Mouse (Mus musculus) MEL (cell line): ENCODE data around the gene Serpinf1.
"Not testable (repeated sequence)": the region's sequence is repeated elsewhere in the genome, so short reads cannot be mapped to it uniquely, and the experiment has no call there.

Source experiments
- CHD1 ChIP-seq: IDR thresholded peaks from 2 replicates; pipeline ENCODE4 v1.6.1; 2012; ENCODE audit warnings: low read depth, mild to moderate bottlenecking, inconsistent platforms, low read length, improper control_type of control experiment
- CTCF ChIP-seq, 3 experiments: IDR thresholded peaks in 2 of 3; conservative IDR thresholded peaks in 1 of 3; 2 replicates each; pipeline ENCODE4 v1.5.1; 2011 to 2012; ENCODE audit warnings: low read length in 3 of 3, low read depth in 2 of 3, mild to moderate bottlenecking in 2 of 3, improper control_type of control experiment in 1 of 3, inconsistent platforms in 1 of 3, mixed read lengths in 1 of 3, moderate library complexity in 1 of 3; ENCODE audit not compliant: control insufficient read depth in 1 of 3, insufficient read depth in 1 of 3, poor library complexity in 1 of 3, severe bottlenecking in 1 of 3
- EP300 ChIP-seq, 2 experiments: IDR thresholded peaks; 2 replicates each; pipeline ENCODE4 v1.6.1; 2011; ENCODE audit warnings: improper control_type of control experiment in 2 of 2, low read length in 2 of 2, low read depth in 1 of 2, mild to moderate bottlenecking in 1 of 2
- GATA1 ChIP-seq: IDR thresholded peaks from 2 replicates; pipeline ENCODE4 v1.6.1; 2011; ENCODE audit warnings: low read depth, low read length, improper control_type of control experiment
- MAFK ChIP-seq: IDR thresholded peaks from 2 replicates; pipeline ENCODE4 v1.6.1; 2011; ENCODE audit warnings: low read depth, mild to moderate bottlenecking, low read length, improper control_type of control experiment, borderline replicate concordance
- MAX ChIP-seq: IDR thresholded peaks from 2 replicates; pipeline ENCODE4 v1.6.1; 2011; ENCODE audit warnings: low read length, improper control_type of control experiment
- NELFE ChIP-seq: IDR thresholded peaks from 2 replicates; pipeline ENCODE4 v1.6.1; 2011; ENCODE audit warnings: low read depth, low read length, improper control_type of control experiment
- POLR2A ChIP-seq, 2 experiments: IDR thresholded peaks; 2 replicates each; pipeline ENCODE4 v1.6.1; 2011 to 2012; ENCODE audit warnings: low read length in 2 of 2, mild to moderate bottlenecking in 2 of 2, control low read depth in 1 of 2, improper control_type of control experiment in 1 of 2, low read depth in 1 of 2, moderate library complexity in 1 of 2; ENCODE audit not compliant: control insufficient read depth in 1 of 2, insufficient read depth in 1 of 2, poor library complexity in 1 of 2
- POLR2AphosphoS2 ChIP-seq: IDR thresholded peaks from 2 replicates; pipeline ENCODE4 v1.6.1; 2011; ENCODE audit warnings: low read length, improper control_type of control experiment
- SMC3 ChIP-seq: IDR thresholded peaks from 2 replicates; pipeline ENCODE4 v1.6.1; 2011; ENCODE audit warnings: low read depth, low read length, improper control_type of control experiment
- USF1 ChIP-seq: IDR thresholded peaks from 2 replicates; pipeline ENCODE4 v1.6.1; 2014; ENCODE audit warnings: low read depth, mild to moderate bottlenecking, inconsistent platforms, low read length, improper control_type of control experiment, moderate library complexity
- USF2 ChIP-seq, 2 experiments: IDR thresholded peaks; 2 replicates each; pipeline ENCODE4 v1.6.1; 2011 to 2012; ENCODE audit warnings: improper control_type of control experiment in 2 of 2, low read length in 2 of 2, borderline replicate concordance in 1 of 2, inconsistent platforms in 1 of 2, low read depth in 1 of 2, mild to moderate bottlenecking in 1 of 2; ENCODE audit not compliant: insufficient read depth in 1 of 2

DNA sequence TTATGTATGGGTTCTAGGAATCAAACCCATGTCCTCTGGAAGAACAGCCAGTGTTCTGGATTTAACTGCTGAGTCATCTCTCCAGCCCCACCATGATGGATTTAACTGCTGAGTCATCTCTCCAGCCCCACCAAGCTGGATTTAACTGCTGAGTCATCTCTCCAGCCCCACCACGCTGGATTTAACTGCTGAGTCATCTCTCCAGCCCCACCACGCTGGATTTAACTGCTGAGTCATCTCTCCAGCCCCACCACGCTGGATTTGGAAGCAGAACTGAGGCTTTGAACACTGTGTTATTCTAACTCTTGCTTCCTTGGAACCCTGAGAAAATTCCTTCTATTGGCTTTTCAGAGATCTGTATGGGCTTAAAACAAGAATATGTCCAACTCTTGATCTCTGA lies 39.0 kb downstream of the Serpinf1 start:
- not testable (repeated sequence) for TF ChIP-seq POLR2AphosphoS2; CTCF (IDR thresholded peaks at IDR 0.05 in 2 of 3, conservative IDR thresholded peaks at IDR 0.05 in 1 of 3; ENCODE audit: control insufficient read depth in 1 of 3, insufficient read depth in 1 of 3, low read depth in 2 of 3, low read length in 3 of 3, poor library complexity in 1 of 3, severe bottlenecking in 1 of 3); USF1; SMC3; NELFE; CHD1; USF2 (IDR thresholded peaks at IDR 0.05; ENCODE audit: borderline replicate concordance in 1 of 2, insufficient read depth in 1 of 2, low read depth in 1 of 2, low read length in 2 of 2)
- TF ChIP-seq MAFK = peak; percentile 100
- peak in 1 of 2 experiments; percentile 19; a peak in 1 of 4 replicates for TF ChIP-seq POLR2A (IDR thresholded peaks at IDR 0.05; ENCODE audit: control insufficient read depth in 1 of 2, insufficient read depth in 1 of 2, low read depth in 1 of 2, low read length in 2 of 2, poor library complexity in 1 of 2)
- peak; percentile 26; the same call in 1 of the 2 replicates for TF ChIP-seq GATA1
- TF ChIP-seq MAX = peak; percentile 93
- TF ChIP-seq EP300 (IDR thresholded peaks at IDR 0.05; ENCODE audit: low read depth in 1 of 2, low read length in 2 of 2) = peak; percentile 84 to 89
